Mouse (Mus musculus) lung, embryonic 16.5 days (tissue): ENCODE measurements at regions not wholly inside any gene's neighbourhood (a gene's known extent, or its start where the extent isn't known, plus 50 kb on each side); places are given as distances from the start of the nearest gene placed in this dataset.
A peak's percentile ranks its signal among the peaks of the same experiment; 100 is the strongest.

Experiments used
- ATAC-seq: fragments of 200-750 bp; cut with Nextera tagmentation; 2 replicates; pipeline ENCODE4 v1.8.0; 2017; ENCODE audit warnings: low read depth, mild to moderate bottlenecking, moderate library complexity
- H3K27ac ChIP-seq: fragments of 300-500 bp; sonication (generic); 2 replicates; pipeline ENCODE4 v1.5.1; 2014; ENCODE audit warnings: mild to moderate bottlenecking, control low read depth, low read length
- H3K27me3 ChIP-seq: fragments of 300-500 bp; sonication (generic); 2 replicates; pipeline ENCODE4 v1.6.1; 2014; ENCODE audit warnings: low read depth, low read length, mixed read lengths; ENCODE audit not compliant: control insufficient read depth, insufficient read depth
- H3K36me3 ChIP-seq: fragments of 300-500 bp; sonication (generic); 2 replicates; pipeline ENCODE4 v1.6.1; 2014; ENCODE audit warnings: low read length; ENCODE audit not compliant: control insufficient read depth, insufficient read depth
- H3K4me1 ChIP-seq: fragments of 300-500 bp; sonication (generic); replicated peaks from 2 replicates; pipeline ENCODE4 v1.6.1; 2014; ENCODE audit warnings: low read length, mixed read lengths; ENCODE audit not compliant: control insufficient read depth, insufficient read depth
- H3K4me2 ChIP-seq: fragments of 300-500 bp; sonication (generic); 2 replicates; pipeline ENCODE4 v1.6.1; 2014; ENCODE audit warnings: low read depth, low read length, control low read depth
- H3K4me3 ChIP-seq: fragments of 300-500 bp; sonication (generic); 2 replicates; pipeline ENCODE4 v1.5.1; 2014; ENCODE audit warnings: mild to moderate bottlenecking, low read length, control low read depth
- H3K9ac ChIP-seq: fragments of 300-500 bp; sonication (generic); 2 replicates; pipeline ENCODE4 v1.6.1; 2014; ENCODE audit warnings: low read length, control low read depth
- H3K9me3 ChIP-seq: fragments of 300-500 bp; sonication (generic); 2 replicates; pipeline ENCODE4 v1.6.1; 2016; ENCODE audit warnings: low read length; ENCODE audit not compliant: control insufficient read depth
- WGBS: fragments of 180-500 bp; shearing (Covaris S2); extraction: QIAGEN DNeasy Blood & Tissue Kit; methylation state at CpG from one replicate; pipeline ENCODE4 v1.1.7; 2014; 5-methylcytosine and 5-hydroxymethylcytosine counted together

GRCm38 (mm10) chr1:184630695-184631475 lies 101.5 kb downstream of the Hlx start:
- 63% methylated on average over 13 of the region's 13 CpGs for WGBS
- 0 out of 2 replicates have a peak, but pooled peaks have one; percentile 41 for ATAC-seq
- H3K9me3 ChIP-seq = no peaks in the 10 kb centered on the region
- H3K36me3 ChIP-seq = no peaks in the 10 kb centered on the region
- H3K27ac ChIP-seq = no peak overlapping the region
- no peak overlapping the region for H3K9ac ChIP-seq
- H3K4me3 ChIP-seq = no peak overlapping the region
- H3K4me1 ChIP-seq = no peaks in the 10 kb centered on the region; the same call in none of the 2 replicates
- H3K4me2 ChIP-seq = no peak overlapping the region
- no peaks in the 10 kb centered on the region for H3K27me3 ChIP-seq

- WGBS = 69% methylated on average over 9 of the region's 9 CpGs
- no peak overlapping the region for H3K4me2 ChIP-seq
- no peaks in the 10 kb centered on the region; the same call in none of the 2 replicates for H3K4me1 ChIP-seq
- no peaks in the 10 kb centered on the region for H3K9me3 ChIP-seq
- no peak overlapping the region for H3K4me3 ChIP-seq
- H3K9ac ChIP-seq = no peak overlapping the region
- no peaks in the 10 kb centered on the region for H3K36me3 ChIP-seq
- no peak overlapping the region for H3K27ac ChIP-seq
- no peaks in the 10 kb centered on the region for H3K27me3 ChIP-seq
- no peak for ATAC-seq
Observed at GRCm38 (mm10) chr1:184629194-184629593, 103.2 kb downstream of the Hlx start.

- no peak for ATAC-seq
- Histone ChIP-seq H3K4me1 (no peaks in the 10 kb centered on the region; the same call in none of the 2 replicates), H3K9me3 (no peaks in the 10 kb centered on the region), H3K27ac (no peak overlapping the region), H3K36me3 (no peaks in the 10 kb centered on the region), H3K4me2 (no peak overlapping the region), H3K4me3 (no peak overlapping the region), H3K9ac (no peak overlapping the region), H3K27me3 (no peaks in the 10 kb centered on the region)
- WGBS = 63% methylated on average over 3 of the region's 3 CpGs
Observed at GRCm38 (mm10) chr1:184628566-184629168, 103.8 kb downstream of the Hlx start.

- ATAC-seq = peak; percentile 65
- WGBS = 54% methylated on average over 3 of the region's 3 CpGs
- H3K9ac ChIP-seq = no peak overlapping the region
- no peaks in the 10 kb centered on the region for H3K9me3 ChIP-seq
- H3K4me3 ChIP-seq = no peak overlapping the region
- H3K27me3 ChIP-seq = no peaks in the 10 kb centered on the region
- H3K4me2 ChIP-seq = no peak overlapping the region
- H3K36me3 ChIP-seq = no peaks in the 10 kb centered on the region
- no peaks in the 10 kb centered on the region for H3K4me1 ChIP-seq
- 0 out of 2 replicates have a peak overlapping the region, but pooled peaks have one; percentile 14 for H3K27ac ChIP-seq
Observed at GRCm38 (mm10) chr1:184622462-184622861, 110.0 kb downstream of the Hlx start.

GRCm38 (mm10) chr1:184621950-184622349 lies 110.5 kb downstream of the Hlx start:
- H3K9me3 ChIP-seq = no peaks in the 10 kb centered on the region
- H3K27me3 ChIP-seq = no peaks in the 10 kb centered on the region
- no peaks in the 10 kb centered on the region for H3K36me3 ChIP-seq
- no peaks in the 10 kb centered on the region for H3K4me1 ChIP-seq
- ATAC-seq = peak; percentile 88
- no peak overlapping the region for H3K9ac ChIP-seq
- no peak overlapping the region for H3K4me3 ChIP-seq
- 33% methylated on average over 15 of the region's 15 CpGs for WGBS
- 0 out of 2 replicates have a peak overlapping the region, but pooled peaks have one; percentile 14 for H3K27ac ChIP-seq
- H3K4me2 ChIP-seq = 0 out of 2 replicates have a peak overlapping the region, but pooled peaks have one; percentile 7

- no peak overlapping the region for H3K4me3 ChIP-seq
- H3K4me1 ChIP-seq = no peaks in the 10 kb centered on the region
- no peaks in the 10 kb centered on the region for H3K27me3 ChIP-seq
- no peak overlapping the region for H3K9ac ChIP-seq
- H3K4me2 ChIP-seq = no peak overlapping the region
- H3K9me3 ChIP-seq = no peaks in the 10 kb centered on the region
- H3K36me3 ChIP-seq = no peaks in the 10 kb centered on the region
- no peak for ATAC-seq
- H3K27ac ChIP-seq = no peak overlapping the region
- WGBS = 79% methylated on average over 8 of the region's 8 CpGs
Observed at GRCm38 (mm10) chr1:184617853-184618454, 114.5 kb downstream of the Hlx start.

GRCm38 (mm10) chr1:184615991-184616390 lies 116.4 kb downstream of the Hlx start:
- WGBS = 56% methylated on average over 3 of the region's 3 CpGs
- Histone ChIP-seq H3K27ac (no peak overlapping the region), H3K9ac (no peak overlapping the region), H3K4me3 (no peak overlapping the region), H3K4me1 (no peaks in the 10 kb centered on the region), H3K9me3 (no peaks in the 10 kb centered on the region), H3K27me3 (no peaks in the 10 kb centered on the region), H3K36me3 (no peaks in the 10 kb centered on the region), H3K4me2 (no peak overlapping the region)
- no peak for ATAC-seq

- H3K9ac ChIP-seq = no peak overlapping the region
- H3K4me2 ChIP-seq = no peak overlapping the region
- no peak for ATAC-seq
- H3K9me3 ChIP-seq = no peaks in the 10 kb centered on the region
- H3K4me3 ChIP-seq = no peak overlapping the region
- no peaks in the 10 kb centered on the region for H3K36me3 ChIP-seq
- no peaks in the 10 kb centered on the region for H3K27me3 ChIP-seq
- 75% methylated on average over 21 of the region's 21 CpGs for WGBS
- H3K27ac ChIP-seq = no peak overlapping the region
- H3K4me1 ChIP-seq = no peaks in the 10 kb centered on the region
Observed at GRCm38 (mm10) chr1:184614699-184615415, 117.6 kb downstream of the Hlx start.

- Histone ChIP-seq H3K9ac (no peak overlapping the region), H3K4me3 (no peak overlapping the region), H3K9me3 (no peaks in the 10 kb centered on the region), H3K4me1 (no peaks in the 10 kb centered on the region), H3K36me3 (no peaks in the 10 kb centered on the region), H3K27ac (no peak overlapping the region), H3K4me2 (no peak overlapping the region), H3K27me3 (no peaks in the 10 kb centered on the region)
- no peak for ATAC-seq
- 57% methylated on average over 4 of the region's 4 CpGs for WGBS
Observed at GRCm38 (mm10) chr1:184612880-184613279, 119.5 kb downstream of the Hlx start.
